10 mouse cellular contexts compared by ENCODE assay signal in the genomic region with DNA sequence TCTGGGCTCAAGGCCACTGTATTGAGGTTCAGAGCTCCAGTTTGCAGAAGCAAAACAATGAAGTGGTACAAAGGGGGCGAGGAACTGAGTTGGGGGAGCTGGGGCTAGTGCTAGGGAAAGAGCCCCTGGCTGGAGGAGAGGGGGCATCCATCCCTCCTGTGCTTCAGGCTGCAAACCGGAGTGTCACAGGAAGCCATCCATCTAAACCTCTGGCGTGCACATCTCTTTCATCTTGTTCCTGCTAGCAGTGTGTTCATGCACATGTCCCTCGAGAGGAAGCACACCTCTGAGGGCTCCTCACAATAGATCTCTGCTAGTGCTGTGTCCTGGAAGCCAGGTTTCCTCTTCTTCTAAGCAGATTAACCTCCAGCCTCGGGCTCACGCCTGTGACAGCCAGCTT.
DNase-seq lines count a peak whose midpoint lies in the region; ATAC-seq and TF ChIP-seq lines count a peak whose summit lies in the region.
"Had no signal": no experiment of that assay in that cellular context is flagged by ENCODE, and none has a peak within 500 bp of the region (broad histone marks: within the 10 kb centered on the region; RNA-seq: fewer than 3 reads in every experiment).

No protein-coding gene starts in this region.

- no peaks in the 10 kb centered on the region for H3K36me3 ChIP-seq in heart, embryonic 11.5 days (ENCODE audit: control insufficient read depth, insufficient read depth, low read length)
- H3K36me3 ChIP-seq in heart, embryonic 12.5 days = no peaks in the 10 kb centered on the region
- H3K36me3 ChIP-seq in neural tube, embryonic 11.5 days (ENCODE audit: control insufficient read depth, insufficient read depth, low read length) = no peaks in the 10 kb centered on the region
- no peaks in the 10 kb centered on the region for H3K36me3 ChIP-seq in neural tube, embryonic 15.5 days
- H3K36me3 ChIP-seq in stomach, postnatal 0 days (ENCODE audit: control insufficient read depth, insufficient read depth, low read length) = no peaks in the 10 kb centered on the region
- H3K36me3 ChIP-seq: embryonic facial prominence, embryonic 12.5 days; liver, embryonic 12.5 days had no signal

- 0 out of 2 replicates have a peak, but pooled peaks cover under 1% of the 10 kb centered on the region for H3K4me1 ChIP-seq in heart, embryonic 11.5 days (ENCODE audit: control insufficient read depth, insufficient read depth, low read length)
- H3K4me1 ChIP-seq in heart, embryonic 12.5 days (replicated peaks) = no peaks in the 10 kb centered on the region
- peaks cover 13% of the 10 kb centered on the region for H3K4me1 ChIP-seq in neural tube, embryonic 11.5 days (ENCODE audit: control insufficient read depth, insufficient read depth, low read length)
- peaks cover 30% of the 10 kb centered on the region for H3K4me1 ChIP-seq in neural tube, embryonic 15.5 days
- H3K4me1 ChIP-seq in stomach, postnatal 0 days (replicated peaks; ENCODE audit: control insufficient read depth, insufficient read depth) = no peaks in the 10 kb centered on the region
- H3K4me1 ChIP-seq: liver, embryonic 12.5 days had no signal

- DNase-seq in neural tube, embryonic 11.5 days (ENCODE audit: low spot score) = peak; percentile 17
- DNase-seq in kidney, postnatal 14 days = peak; percentile 44
- DNase-seq in stomach, postnatal 0 days (ENCODE audit: low spot score) = no peak
- DNase-seq in urinary bladder, postnatal 14 days (ENCODE audit: low spot score) = no peak
- DNase-seq: retina, postnatal 1 day had no signal

- no peak overlapping the region for H3K27ac ChIP-seq in heart, embryonic 11.5 days (ENCODE audit: low read depth, low read length)
- no peak overlapping the region for H3K27ac ChIP-seq in heart, embryonic 12.5 days (ENCODE audit: poor library complexity, severe bottlenecking)
- H3K27ac ChIP-seq in neural tube, embryonic 11.5 days (ENCODE audit: low read depth, low read length) = no peak overlapping the region
- no peak overlapping the region for H3K27ac ChIP-seq in neural tube, embryonic 15.5 days (replicated peaks)
- H3K27ac ChIP-seq in stomach, postnatal 0 days (replicated peaks) = 0 out of 2 replicates have a peak overlapping the region, but pooled peaks have one; percentile 45
- H3K27ac ChIP-seq: embryonic facial prominence, embryonic 12.5 days; liver, embryonic 12.5 days had no signal

- no peak for ATAC-seq in heart, embryonic 11.5 days (replicated peaks; ENCODE audit: insufficient number of reproducible peaks, low FRiP score, low TSS enrichment)
- ATAC-seq in heart, embryonic 12.5 days (ENCODE audit: insufficient number of reproducible peaks, low FRiP score) = no peak
- ATAC-seq in neural tube, embryonic 11.5 days (ENCODE audit: insufficient read depth, low FRiP score, low TSS enrichment) = no peak
- ATAC-seq in neural tube, embryonic 15.5 days (ENCODE audit: low FRiP score) = no peak
- ATAC-seq in stomach, postnatal 0 days (ENCODE audit: low FRiP score, low TSS enrichment) = no peak
- ATAC-seq: liver, embryonic 12.5 days had no signal

- no peak for TF ChIP-seq CTCF in stomach, postnatal 0 days (IDR thresholded peaks at IDR 0.05; ENCODE audit: low read depth)

- 0 out of 2 replicates have a peak overlapping the region, but pooled peaks have one; percentile 34 for H3K9ac ChIP-seq in heart, embryonic 11.5 days (ENCODE audit: low read depth, low read length)
- no peak overlapping the region for H3K9ac ChIP-seq in heart, embryonic 12.5 days
- H3K9ac ChIP-seq in neural tube, embryonic 11.5 days (ENCODE audit: low read length) = 0 out of 2 replicates have a peak overlapping the region, but pooled peaks have one; percentile 2
- no peak overlapping the region for H3K9ac ChIP-seq in neural tube, embryonic 15.5 days (replicated peaks)
- H3K9ac ChIP-seq in stomach, postnatal 0 days (ENCODE audit: low read length) = no peak overlapping the region
- H3K9ac ChIP-seq: embryonic facial prominence, embryonic 12.5 days; liver, embryonic 12.5 days had no signal

- H3K4me2 ChIP-seq in heart, embryonic 11.5 days = no peak overlapping the region
- no peak overlapping the region for H3K4me2 ChIP-seq in heart, embryonic 12.5 days
- H3K4me2 ChIP-seq in neural tube, embryonic 11.5 days (ENCODE audit: low read depth) = no peak overlapping the region
- no peak overlapping the region for H3K4me2 ChIP-seq in neural tube, embryonic 15.5 days
- no peak overlapping the region for H3K4me2 ChIP-seq in stomach, postnatal 0 days (replicated peaks; ENCODE audit: low read depth)
- H3K4me2 ChIP-seq: embryonic facial prominence, embryonic 12.5 days; liver, embryonic 12.5 days had no signal

- no peaks in the 10 kb centered on the region for H3K27me3 ChIP-seq in heart, embryonic 11.5 days (ENCODE audit: control insufficient read depth, insufficient read depth, low read length)
- H3K27me3 ChIP-seq in heart, embryonic 12.5 days (replicated peaks) = 0 out of 2 replicates have a peak, but pooled peaks cover 5% of the 10 kb centered on the region
- H3K27me3 ChIP-seq in neural tube, embryonic 11.5 days (ENCODE audit: control insufficient read depth, insufficient read depth, low read length) = no peaks in the 10 kb centered on the region
- no peaks in the 10 kb centered on the region; the same call in 1 of the 2 replicates for H3K27me3 ChIP-seq in neural tube, embryonic 15.5 days (replicated peaks)
- no peaks in the 10 kb centered on the region for H3K27me3 ChIP-seq in stomach, postnatal 0 days (ENCODE audit: control insufficient read depth, insufficient read depth, low read length)
- H3K27me3 ChIP-seq: embryonic facial prominence, embryonic 12.5 days; liver, embryonic 12.5 days had no signal

- H3K9me3 ChIP-seq in heart, embryonic 11.5 days (replicated peaks; ENCODE audit: control insufficient read depth, low read length) = 0 out of 2 replicates have a peak, but pooled peaks cover 3% of the 10 kb centered on the region
- H3K9me3 ChIP-seq in heart, embryonic 12.5 days (replicated peaks) = peaks cover 6% of the 10 kb centered on the region; the same call in 1 of the 2 replicates
- H3K9me3 ChIP-seq in neural tube, embryonic 11.5 days (ENCODE audit: control insufficient read depth, low read length) = no peaks in the 10 kb centered on the region
- no peaks in the 10 kb centered on the region for H3K9me3 ChIP-seq in neural tube, embryonic 15.5 days (replicated peaks)
- H3K9me3 ChIP-seq in stomach, postnatal 0 days (ENCODE audit: control insufficient read depth, low read length) = no peaks in the 10 kb centered on the region
- H3K9me3 ChIP-seq: embryonic facial prominence, embryonic 12.5 days; liver, embryonic 12.5 days had no signal

- H3K4me3 ChIP-seq in heart, embryonic 11.5 days (ENCODE audit: low read depth, low read length) = no peak overlapping the region
- no peak overlapping the region for H3K4me3 ChIP-seq in heart, embryonic 12.5 days
- H3K4me3 ChIP-seq in neural tube, embryonic 11.5 days (ENCODE audit: low read depth, low read length) = no peak overlapping the region
- H3K4me3 ChIP-seq in neural tube, embryonic 15.5 days (replicated peaks) = no peak overlapping the region
- no peak overlapping the region for H3K4me3 ChIP-seq in stomach, postnatal 0 days (ENCODE audit: low read depth, low read length)
- H3K4me3 ChIP-seq: embryonic facial prominence, embryonic 12.5 days; liver, embryonic 12.5 days had no signal

- TF ChIP-seq EP300 in stomach, postnatal 0 days (optimal IDR thresholded peaks at IDR 0.05) = no peak

- 35% methylated on average over 6 of the region's 6 CpGs for WGBS in heart, embryonic 11.5 days (ENCODE audit: insufficient replicate concordance)
- WGBS in heart, embryonic 12.5 days = 46% methylated on average over 6 of the region's 6 CpGs
- WGBS in neural tube, embryonic 11.5 days = 31% methylated on average over 6 of the region's 6 CpGs
- WGBS in neural tube, embryonic 15.5 days = 56% methylated on average over 6 of the region's 6 CpGs
- WGBS in stomach, postnatal 0 days = 30% methylated on average over 6 of the region's 6 CpGs

Comparison
In these comparisons a context has a peak if more than half of its experiments do, and no peak if none do; other contexts are left out.
1. H3K9ac ChIP-seq: peak in heart, embryonic 11.5 days (single experiment) and neural tube, embryonic 11.5 days (single experiment); none in heart, embryonic 12.5 days (single experiment), neural tube, embryonic 15.5 days (single experiment) and stomach, postnatal 0 days (single experiment).
2. DNase-seq: peak in neural tube, embryonic 11.5 days (single experiment) and kidney, postnatal 14 days (single experiment); none in stomach, postnatal 0 days (single experiment) and urinary bladder, postnatal 14 days (single experiment).